Mouse (Mus musculus): ENCODE results near the gene Gm5475.

DNA sequence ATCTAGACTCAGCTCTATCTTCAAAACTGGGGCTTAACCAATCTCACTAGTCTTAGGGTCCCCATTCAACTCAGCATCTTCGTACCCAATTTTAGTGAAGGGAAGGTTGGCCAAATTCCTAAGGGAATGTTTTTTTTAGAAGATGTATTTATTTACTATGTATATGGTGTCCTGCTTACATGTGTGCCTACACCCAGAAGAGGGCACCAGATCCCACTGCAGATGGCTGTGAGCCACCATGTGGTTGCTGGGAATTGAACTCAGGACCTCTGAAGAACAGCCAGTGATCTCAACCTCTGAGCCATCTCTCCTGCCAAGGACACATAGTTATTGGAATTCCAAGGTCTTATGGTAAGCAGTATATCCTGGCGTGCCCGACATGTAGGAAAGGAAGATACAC lies 26.4 kb upstream of the Gm5475 start:
- TF ChIP-seq CTCF (conservative IDR thresholded peaks at IDR 0.05 in 1 of 2, IDR thresholded peaks at IDR 0.05 in 1 of 2; ENCODE audit: low read depth in 2 of 2, low read length in 2 of 2) (peak in 1 of 2 experiments; percentile 54; a peak in 2 of 4 replicates), CHD1 (IDR thresholded peaks at IDR 0.05; ENCODE audit: low read depth, low read length) (no peak), USF1 (IDR thresholded peaks at IDR 0.05; ENCODE audit: low read depth, low read length) (no peak), ZC3H11A (IDR thresholded peaks at IDR 0.05; ENCODE audit: low read depth, low read length) (no peak), ELF1 (IDR thresholded peaks at IDR 0.05; ENCODE audit: low read depth, low read length) (no peak), TBP (conservative IDR thresholded peaks at IDR 0.05; ENCODE audit: low read depth, low read length) (no peak), POLR2A (IDR thresholded peaks at IDR 0.05; ENCODE audit: low read depth, low read length) (no peak), EP300 (IDR thresholded peaks at IDR 0.05; ENCODE audit: low read length) (no peak), UBTF (IDR thresholded peaks at IDR 0.05; ENCODE audit: low read depth, low read length) (no peak)
